Mouse (Mus musculus) midbrain, postnatal 0 days (tissue): Measurements from ENCODE around the gene Hist2h4. TPM values are rescaled to one million over a fixed set of nuclear protein-coding genes. Genes with fewer than 3 reads are reported as not detected.
A peak's percentile ranks its signal among the peaks of the same experiment; 100 is the strongest.
"Not testable (repeated sequence)": the region's sequence is repeated elsewhere in the genome, so short reads cannot be mapped to it uniquely, and the experiment has no call there.

Experiments
- ATAC-seq: fragments of 200-750 bp; cut with Nextera tagmentation; 2 replicates; pipeline ENCODE4 v1.8.0; 2017; ENCODE audit warnings: moderate number of reproducible peaks, mild to moderate bottlenecking, moderate TSS enrichment, moderate library complexity; ENCODE audit not compliant: low FRiP score
- DNase-seq: peaks from one replicate; pipeline ENCODE4 v3.0.0-alpha.2; 2015; ENCODE audit warnings: low spot score
- H3K27ac ChIP-seq: fragments of 300-500 bp; sonication (generic); 2 replicates; pipeline ENCODE4 v1.5.1; 2014; ENCODE audit warnings: low read depth, mild to moderate bottlenecking, low read length, mixed read lengths
- H3K27me3 ChIP-seq: fragments of 300-500 bp; sonication (generic); 2 replicates; pipeline ENCODE4 v1.6.1; 2014; ENCODE audit warnings: low read length, control low read depth, mixed read lengths; ENCODE audit not compliant: insufficient read depth
- H3K36me3 ChIP-seq: fragments of 300-500 bp; sonication (generic); 2 replicates; pipeline ENCODE4 v1.6.1; 2014; ENCODE audit warnings: low read length, control low read depth, mixed read lengths; ENCODE audit not compliant: insufficient read depth
- H3K4me1 ChIP-seq: fragments of 300-500 bp; sonication (generic); 2 replicates; pipeline ENCODE4 v1.6.1; 2014; ENCODE audit warnings: mild to moderate bottlenecking, control low read depth, antibody characterized with exemption, low read length, mixed read lengths; ENCODE audit not compliant: insufficient read depth
- H3K4me2 ChIP-seq: fragments of 300-500 bp; sonication (generic); 2 replicates; pipeline ENCODE4 v1.6.1; 2014; ENCODE audit warnings: low read depth, mild to moderate bottlenecking, low read length, mixed read lengths; ENCODE audit not compliant: poor library complexity, severe bottlenecking
- H3K4me3 ChIP-seq: fragments of 300-500 bp; sonication (generic); 2 replicates; pipeline ENCODE4 v1.5.1; 2014; ENCODE audit warnings: low read depth, mild to moderate bottlenecking, low read length, moderate library complexity
- H3K9ac ChIP-seq: fragments of 300-500 bp; sonication (generic); replicated peaks from 2 replicates; pipeline ENCODE4 v1.6.1; 2014; ENCODE audit warnings: mild to moderate bottlenecking, low read length, moderate library complexity, mixed read lengths; ENCODE audit not compliant: poor library complexity, severe bottlenecking
- H3K9me3 ChIP-seq: fragments of 300-500 bp; sonication (generic); 2 replicates; pipeline ENCODE4 v1.6.1; 2016; ENCODE audit warnings: low read length, control low read depth
- CTCF ChIP-seq: IDR thresholded peaks from 2 replicates; pipeline ENCODE4 v1.5.1; 2016; ENCODE audit warnings: antibody characterized with exemption, mild to moderate bottlenecking
- WGBS: fragments of 180-500 bp; shearing (Covaris S2); extraction: QIAGEN DNeasy Blood & Tissue Kit; methylation state at CpG from one replicate; pipeline ENCODE4 v1.1.7; 2014; 5-methylcytosine and 5-hydroxymethylcytosine counted together
- polyA plus RNA-seq: library from polyadenylated mRNA; unstranded; fragments of >200 nt; fragmentation: Nextera tagmentation; extraction: Ambion mirVana; gene quantifications from 2 replicates; pipeline ENCODE4 v1.2.1, GENCODE M21; 2015
- total RNA-seq: library from RNA; depleted of rRNA; stranded (reverse); fragments of >200 nt; gene quantifications from 2 replicates; pipeline ENCODE4 v1.2.3, GENCODE M21; 2014

Hist2h4 gene
- total and polyA plus RNA-seq, 2 experiments from 2014 or later, result 5.3 to 109 TPM

DNA sequence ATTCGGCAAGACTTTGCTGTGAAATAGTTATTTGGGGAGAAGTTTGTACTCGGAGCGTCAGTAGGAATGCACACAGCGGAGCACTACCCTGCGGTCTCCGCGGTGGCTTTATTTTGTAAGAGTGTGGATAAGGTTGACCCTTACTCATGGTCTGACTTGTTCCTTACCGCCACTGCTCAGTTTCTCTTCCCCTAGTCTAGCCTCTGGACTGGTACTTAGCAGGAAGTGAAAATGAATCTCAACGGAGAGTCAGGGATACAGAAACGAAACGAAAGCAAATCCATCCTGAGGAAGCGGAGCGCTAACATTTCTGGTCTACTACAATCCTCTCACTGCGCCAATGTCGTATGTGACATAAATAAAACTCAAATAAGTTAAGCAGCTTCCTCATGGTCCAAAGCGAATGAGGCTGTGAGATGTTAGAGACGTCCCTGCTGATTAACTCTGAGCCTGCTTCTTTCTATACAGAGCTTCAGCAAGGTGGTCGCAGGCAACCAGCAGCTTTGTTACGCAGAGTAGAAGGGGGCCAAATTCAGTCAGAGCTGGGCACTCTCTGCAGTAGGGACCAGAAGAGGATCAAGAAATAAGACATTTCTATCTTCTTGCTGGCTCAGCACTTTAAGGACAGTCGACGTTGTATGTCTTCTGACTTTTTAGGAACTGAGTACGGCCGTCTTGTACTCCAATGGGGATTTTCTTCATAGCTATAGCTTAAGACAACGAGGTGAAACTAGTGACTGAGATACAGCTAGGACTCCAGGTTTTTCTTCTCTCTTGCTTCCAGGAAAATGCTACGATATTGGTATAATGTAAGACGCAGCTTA, 37.8 kb upstream of the Hist2h4 start:
- H3K9me3 ChIP-seq, result no peaks in the 10 kb centered on the region
- H3K9ac ChIP-seq, result no peak overlapping the region
- 81% methylated on average over 26 of the region's 26 CpGs for WGBS
- no peaks in the 10 kb centered on the region for H3K4me1 ChIP-seq
- ATAC-seq (no peak), DNase-seq (no peak)
- H3K4me3 ChIP-seq, result no peak overlapping the region
- H3K36me3 ChIP-seq, result no peaks in the 10 kb centered on the region
- no peaks in the 10 kb centered on the region for H3K27me3 ChIP-seq
- 0 out of 2 replicates have a peak overlapping the region, but pooled peaks have one; percentile 0 for H3K4me2 ChIP-seq
- no peak overlapping the region for H3K27ac ChIP-seq
- TF ChIP-seq CTCF, result no peak

GRCm38 (mm10) chr3:96299562-96299961, 36.5 kb upstream of the Hist2h4 start:
- H3K4me3 ChIP-seq, result no peak overlapping the region
- DNase-seq (no peak), ATAC-seq (no peak)
- 100% methylated on average over 2 of the region's 2 CpGs for WGBS
- TF ChIP-seq CTCF, result no peak
- H3K27ac ChIP-seq, result no peak overlapping the region
- no peaks in the 10 kb centered on the region for H3K9me3 ChIP-seq
- no peaks in the 10 kb centered on the region for H3K36me3 ChIP-seq
- no peak overlapping the region for H3K9ac ChIP-seq
- H3K27me3 ChIP-seq, result no peaks in the 10 kb centered on the region
- no peaks in the 10 kb centered on the region for H3K4me1 ChIP-seq
- H3K4me2 ChIP-seq, result no peak overlapping the region

GRCm38 (mm10) chr3:96298360-96298759, 35.2 kb upstream of the Hist2h4 start:
- no peak for TF ChIP-seq CTCF
- Histone ChIP-seq H3K9me3 (no peaks in the 10 kb centered on the region), H3K9ac (no peak overlapping the region), H3K4me2 (no peak overlapping the region), H3K27ac (no peak overlapping the region), H3K4me1 (no peaks in the 10 kb centered on the region), H3K4me3 (no peak overlapping the region), H3K27me3 (no peaks in the 10 kb centered on the region), H3K36me3 (no peaks in the 10 kb centered on the region)
- no peak for ATAC-seq
- DNase-seq, result no peak
- WGBS, result 90% methylated on average over 4 of the region's 4 CpGs

- H3K4me2 ChIP-seq, result no peak within 1 kb of the TSS
- H3K4me3 ChIP-seq, result no peak within 1 kb of the TSS
- WGBS, result 87% methylated on average over 4 of the region's 4 CpGs
- DNase-seq, result no peak
- H3K9ac ChIP-seq, result no peak within 1 kb of the TSS
- TF ChIP-seq CTCF, result no peak
- no peak within 1 kb of the TSS for H3K27ac ChIP-seq
- H3K27me3 ChIP-seq, result no peaks in the 10 kb centered on the region
- ATAC-seq, result no peak
- H3K36me3 ChIP-seq, result no peaks in the 10 kb centered on the region
- H3K9me3 ChIP-seq, result no peaks in the 10 kb centered on the region
- no peaks in the 10 kb centered on the region for H3K4me1 ChIP-seq
Observed at GRCm38 (mm10) chr3:96293787-96294186, 30.7 kb upstream of the Hist2h4 start, which contains the start of gene Fcgr1. TSS of gene Fcgr1 (minus strand) at chr3:96293969.

- no peaks in the 10 kb centered on the region for H3K4me1 ChIP-seq
- no peaks in the 10 kb centered on the region for H3K27me3 ChIP-seq
- DNase-seq (no peak), ATAC-seq (no peak)
- no peak overlapping the region for H3K27ac ChIP-seq
- H3K4me2 ChIP-seq, result no peak overlapping the region
- 58% methylated on average over 5 of the region's 5 CpGs for WGBS
- no peak overlapping the region for H3K4me3 ChIP-seq
- H3K9me3 ChIP-seq, result no peaks in the 10 kb centered on the region
- no peaks in the 10 kb centered on the region for H3K36me3 ChIP-seq
- TF ChIP-seq CTCF, result no peak
- H3K9ac ChIP-seq, result no peak overlapping the region
Observed at GRCm38 (mm10) chr3:96293368-96293767, 30.3 kb upstream of the Hist2h4 start.

GRCm38 (mm10) chr3:96292641-96293040, 29.5 kb upstream of the Hist2h4 start:
- WGBS, result 68% methylated on average over 6 of the region's 6 CpGs
- Histone ChIP-seq H3K27ac (no peak overlapping the region), H3K9me3 (no peaks in the 10 kb centered on the region), H3K4me3 (no peak overlapping the region), H3K9ac (no peak overlapping the region), H3K27me3 (no peaks in the 10 kb centered on the region), H3K4me2 (no peak overlapping the region), H3K4me1 (no peaks in the 10 kb centered on the region), H3K36me3 (no peaks in the 10 kb centered on the region)
- ATAC-seq (no peak), DNase-seq (no peak)
- TF ChIP-seq CTCF, result no peak

DNA sequence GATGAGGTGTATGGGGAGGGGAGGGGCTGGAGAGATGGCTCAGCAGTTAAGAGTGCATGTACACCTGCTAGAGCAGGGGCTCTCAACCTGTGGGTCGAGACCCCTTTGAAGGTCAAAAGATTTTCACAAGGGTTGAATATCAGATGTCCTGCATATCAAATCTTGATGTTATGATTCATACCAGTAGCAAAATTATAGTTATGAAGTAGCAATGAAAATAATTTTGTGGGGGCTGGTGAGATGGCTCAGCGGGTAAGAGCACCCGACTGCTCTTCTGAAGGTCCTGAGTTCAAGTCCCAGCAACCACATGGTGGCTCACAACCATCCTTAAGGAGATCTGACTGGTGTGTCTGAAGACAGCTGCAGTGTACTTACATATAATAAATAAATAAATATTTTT, 27.6 kb upstream of the Hist2h4 start:
- WGBS, result 96% methylated on average over 3 of the region's 3 CpGs
- not testable (repeated sequence) for H3K4me3 ChIP-seq, H3K9ac ChIP-seq, H3K27ac ChIP-seq, DNase-seq, H3K27me3 ChIP-seq, H3K4me1 ChIP-seq, H3K36me3 ChIP-seq, H3K4me2 ChIP-seq, ATAC-seq, H3K9me3 ChIP-seq
